Mouse (Mus musculus) MEL-GATA-1-ER (cell line): ENCODE measurements at regions not wholly inside any gene's neighbourhood (a gene's known extent, or its start where the extent isn't known, plus 50 kb on each side); places are given as distances from the start of the nearest gene placed in this dataset.

Source experiments
- DNase-seq: peaks from one replicate; pipeline ENCODE4 v3.0.0-alpha.2; 2012; ENCODE audit warnings: low read depth; ENCODE audit errors: extremely low read depth

DNA sequence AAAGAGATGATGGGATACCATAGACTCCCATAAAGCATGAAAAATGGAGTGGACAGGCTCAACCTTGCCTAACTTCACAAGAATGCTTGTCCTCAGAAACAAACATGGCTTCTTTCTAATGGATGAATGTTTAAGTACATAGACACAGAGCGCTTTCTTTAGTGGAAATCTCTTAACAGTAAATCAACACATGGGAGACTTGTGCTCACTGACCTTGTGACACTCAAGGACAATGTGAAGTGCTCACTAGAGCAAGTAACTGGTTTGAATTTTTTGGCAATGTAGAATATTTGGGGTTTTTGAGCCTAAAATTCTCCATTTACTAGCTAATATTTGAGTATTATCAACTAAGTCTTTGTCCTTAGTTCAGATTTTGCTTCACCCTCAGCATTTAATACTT lies 88.0 kb downstream of the Tent5c start:
- DNase-seq = no peak

DNA sequence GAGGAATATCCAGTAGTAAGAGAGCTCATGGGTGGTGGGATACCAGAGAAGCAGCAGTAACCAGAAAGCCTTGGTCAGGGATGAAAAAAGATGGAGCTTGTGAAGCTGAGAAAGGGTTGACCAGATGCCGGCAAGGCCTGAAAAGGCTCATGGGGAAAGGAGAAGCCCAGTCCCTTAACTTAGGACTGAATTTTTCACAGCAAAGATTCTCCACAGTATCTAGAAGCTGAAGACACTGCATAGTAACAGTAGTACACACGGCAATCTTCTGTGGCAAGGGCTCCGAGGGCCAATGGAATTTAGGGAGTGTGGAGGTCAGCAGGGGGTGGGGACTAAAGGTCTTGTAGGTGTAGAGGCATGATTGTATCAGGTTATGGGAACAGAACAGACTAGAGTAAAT lies 91.6 kb downstream of the Tent5c start:
- DNase-seq = no peak

DNA sequence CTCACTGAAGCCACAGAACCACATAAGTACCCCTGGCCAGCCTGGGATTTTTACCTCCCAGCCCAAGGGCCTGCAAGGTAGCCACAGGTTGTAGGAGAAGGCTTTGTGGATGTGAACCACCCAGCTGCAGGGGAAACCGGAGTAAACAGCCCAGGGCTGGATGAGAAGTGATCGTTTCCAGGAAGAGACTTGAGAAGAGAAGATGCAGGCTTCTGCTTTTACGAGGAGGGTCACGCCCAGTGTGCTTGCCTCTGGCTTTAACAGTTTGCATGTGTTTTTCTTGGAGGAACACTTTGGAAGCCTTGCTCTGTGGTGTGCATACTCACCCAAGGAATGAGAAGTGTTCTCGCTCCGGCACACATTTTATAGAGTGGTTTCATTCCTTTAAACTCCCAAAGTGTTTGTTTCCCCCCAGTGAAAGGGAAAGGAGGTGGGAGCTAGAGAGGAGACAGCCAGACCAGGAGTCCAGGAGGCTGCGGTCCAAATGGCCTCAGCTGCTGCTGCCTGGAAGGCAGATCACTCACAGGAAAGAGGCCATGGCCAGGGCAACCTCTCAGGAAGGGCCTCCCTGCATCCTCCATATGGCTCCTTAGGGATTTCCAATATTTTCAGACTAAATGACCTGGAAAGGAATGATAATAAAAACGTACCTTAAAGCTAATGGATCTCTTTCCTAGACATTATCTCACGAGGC lies 94.1 kb downstream of the Tent5c start:
- DNase-seq = no peak

DNA sequence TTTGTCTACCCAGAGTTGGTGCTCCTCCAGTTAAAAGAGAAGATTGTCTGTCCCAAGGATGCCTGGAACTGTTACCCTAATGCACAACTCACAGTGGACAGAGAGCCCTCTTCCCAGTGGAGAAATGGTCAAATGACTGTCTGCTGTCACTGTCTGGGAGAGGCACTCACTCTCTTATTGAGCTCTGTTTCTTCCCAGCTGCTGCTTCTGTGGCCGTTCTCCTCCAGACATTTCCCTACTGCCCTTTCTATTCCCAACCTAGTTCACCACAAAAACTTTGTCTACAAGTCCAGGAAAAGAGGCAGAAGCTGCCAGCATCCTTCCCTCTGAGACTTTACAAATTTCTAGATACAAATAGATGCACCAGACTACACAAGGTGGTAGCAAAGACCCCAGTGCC lies 95.2 kb downstream of the Tent5c start:
- DNase-seq = no peak

DNA sequence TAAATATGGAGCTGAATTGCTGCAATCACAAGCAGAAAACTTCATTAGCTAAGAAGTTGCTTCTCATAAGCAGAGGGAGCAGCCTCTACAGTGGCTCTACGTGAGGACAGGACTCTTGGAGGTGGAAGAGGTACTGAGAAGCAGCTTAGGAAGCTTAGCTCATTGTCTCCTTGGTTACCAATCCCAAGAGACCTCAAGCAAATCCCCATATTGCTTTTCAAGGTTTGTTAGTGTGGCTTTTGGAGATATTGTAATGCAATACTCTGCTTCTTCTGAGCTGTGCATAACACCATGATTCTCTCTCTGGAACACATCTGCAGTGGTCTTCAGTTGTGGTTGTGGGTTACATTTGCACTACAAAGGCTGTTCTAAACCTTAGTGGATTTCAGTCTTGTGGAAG lies 106.9 kb downstream of the Tent5c start:
- no peak for DNase-seq

DNA sequence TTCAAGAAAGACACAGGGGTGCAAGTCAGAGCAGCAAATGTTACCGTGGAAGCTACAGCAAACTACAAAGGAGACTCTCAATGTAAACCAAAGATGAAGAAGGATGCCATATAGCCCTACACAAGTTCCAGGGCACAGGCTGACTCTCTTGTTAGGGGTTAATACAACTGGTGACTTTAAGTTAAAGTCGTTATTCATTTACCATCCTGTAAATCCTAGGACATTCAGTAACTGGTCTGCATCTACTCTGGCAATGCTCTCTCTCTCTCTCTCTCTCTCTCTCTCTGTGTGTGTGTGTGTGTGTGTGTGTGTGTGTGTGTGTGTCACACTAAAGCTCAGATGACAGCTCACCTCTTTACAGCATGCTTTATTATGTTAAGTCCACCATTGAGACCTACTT lies 107.8 kb downstream of the Tent5c start:
- no peak for DNase-seq

DNA sequence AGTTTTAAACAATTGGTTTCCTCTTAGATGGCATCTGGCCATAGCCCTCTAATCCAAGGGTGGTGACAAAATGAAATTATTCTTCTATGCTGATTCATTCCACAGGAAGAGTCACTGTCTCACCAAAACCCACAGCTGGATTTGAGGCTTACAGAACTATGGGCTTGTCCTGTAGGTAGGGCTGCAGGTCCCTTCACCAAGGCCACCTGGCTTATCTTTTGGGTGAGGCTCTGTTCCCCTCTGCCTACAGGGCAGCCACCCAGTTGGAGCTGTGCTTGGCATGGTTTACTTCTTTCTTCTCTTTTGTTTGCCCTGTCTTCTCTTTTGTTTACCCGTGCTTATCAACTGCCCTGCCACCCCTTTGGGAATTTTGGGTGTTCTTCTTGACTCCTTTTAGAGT lies 113.0 kb downstream of the Tent5c start:
- DNase-seq = no peak

DNA sequence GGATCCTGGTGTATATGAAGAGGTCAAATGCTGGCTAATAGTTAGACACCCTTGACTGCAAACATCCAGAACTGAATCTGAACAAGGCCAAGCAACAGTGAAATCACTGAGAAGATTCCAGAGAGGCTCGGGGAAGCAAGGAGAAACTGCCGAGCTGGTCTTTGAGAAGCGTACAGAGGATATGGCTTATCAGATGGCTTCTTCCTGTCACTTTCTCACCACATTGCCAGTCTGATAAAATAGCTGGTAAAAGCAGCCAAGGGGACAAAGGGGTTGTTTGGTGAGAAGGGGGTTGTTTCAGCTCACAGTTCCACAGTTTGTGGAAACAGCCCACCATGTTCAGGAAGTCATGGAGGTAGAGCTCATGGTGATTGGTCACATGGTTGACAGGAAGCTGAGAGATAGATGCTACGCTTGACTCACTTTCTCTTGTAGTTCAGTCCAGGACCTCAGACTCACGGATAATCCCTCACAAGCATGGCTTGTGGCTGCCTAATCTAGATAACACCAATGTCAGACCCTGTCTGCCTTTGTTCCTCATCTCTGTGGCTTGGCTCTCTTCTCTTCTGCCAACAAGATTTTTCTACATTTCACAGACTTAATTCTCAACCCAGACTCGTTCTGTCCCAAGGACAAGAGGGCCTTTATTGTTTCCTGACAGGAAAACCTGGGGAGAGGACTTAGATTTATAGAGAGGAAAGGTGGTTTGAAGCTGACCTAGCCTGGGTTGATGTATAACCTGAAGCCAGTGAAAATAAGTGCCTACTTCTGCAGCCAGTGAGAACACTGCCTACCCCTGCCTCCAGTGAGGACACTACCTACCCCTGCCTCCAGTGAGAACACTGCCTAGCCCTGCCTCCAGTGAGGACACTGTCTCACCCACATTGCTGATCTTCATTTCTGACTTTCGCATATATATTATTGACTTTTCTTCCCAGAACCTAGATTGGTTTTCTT lies 122.0 kb downstream of the Tent5c start:
- peak; percentile 93 for DNase-seq

DNA sequence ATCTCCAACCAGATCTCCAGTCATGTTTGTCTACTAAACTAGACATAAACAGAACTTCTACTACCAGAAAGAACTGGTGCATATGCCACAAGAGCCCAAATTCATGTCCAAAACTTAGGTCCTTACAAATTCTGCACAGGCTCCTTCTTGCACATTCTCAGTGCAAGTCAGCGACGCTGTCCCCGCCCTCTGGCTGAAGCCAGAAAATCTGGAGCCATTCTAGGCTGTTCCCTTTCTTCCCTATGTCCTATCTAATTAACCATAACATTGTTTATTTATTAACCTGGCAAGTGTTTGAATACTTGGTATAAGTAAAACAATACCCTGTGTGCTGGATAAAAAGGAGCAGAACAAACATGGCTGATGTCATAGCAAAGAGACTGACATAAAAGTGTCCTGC lies 122.7 kb downstream of the Tent5c start:
- DNase-seq = no peak

DNA sequence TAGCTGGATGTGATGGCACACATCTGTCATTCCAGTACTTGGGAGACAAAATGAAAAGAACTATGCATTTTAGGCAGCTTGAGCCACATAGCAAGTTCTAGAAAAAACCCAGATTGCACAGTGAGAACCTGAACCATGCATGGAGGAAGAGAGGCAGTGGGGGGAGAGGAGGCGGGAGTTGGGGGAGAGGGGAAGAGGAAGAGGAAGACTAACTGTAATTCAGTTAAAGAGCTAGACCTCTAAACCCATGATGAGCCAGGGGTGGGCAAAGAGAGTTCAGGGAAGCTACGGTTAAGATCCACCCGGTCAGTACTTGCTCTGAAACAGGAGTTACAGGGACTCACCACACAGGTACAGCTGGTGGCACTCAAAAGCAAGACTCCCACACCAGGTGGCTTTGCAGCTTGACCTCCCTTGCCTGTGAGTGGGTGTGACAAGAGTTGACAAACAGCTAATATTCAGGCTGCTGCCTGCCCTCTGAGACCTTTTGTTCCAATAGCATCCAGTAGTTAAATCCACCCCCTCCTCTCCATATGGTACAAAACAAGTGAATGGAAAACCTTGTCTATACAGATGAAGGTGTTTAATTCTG lies 123.7 kb downstream of the Tent5c start:
- no peak for DNase-seq

DNA sequence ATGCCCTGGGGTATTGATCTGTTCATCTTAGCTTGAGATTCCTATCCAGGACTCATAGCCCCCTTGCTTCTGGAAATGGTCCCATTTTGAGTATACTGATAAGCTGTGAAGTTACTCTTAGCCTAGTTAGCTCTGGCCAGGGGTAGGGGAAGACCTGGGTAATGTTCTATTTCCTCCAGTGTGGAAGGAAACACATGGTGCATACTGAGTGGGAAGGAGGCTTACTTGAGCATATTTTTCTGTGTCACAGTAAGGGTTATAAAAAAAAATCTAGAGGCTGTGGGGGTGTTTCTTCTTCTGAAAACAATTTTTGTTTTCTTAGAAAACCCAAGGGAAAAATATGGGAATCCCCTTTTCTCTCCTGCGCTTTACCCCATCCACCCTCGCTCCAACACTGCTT lies 124.4 kb downstream of the Tent5c start:
- no peak for DNase-seq

DNA sequence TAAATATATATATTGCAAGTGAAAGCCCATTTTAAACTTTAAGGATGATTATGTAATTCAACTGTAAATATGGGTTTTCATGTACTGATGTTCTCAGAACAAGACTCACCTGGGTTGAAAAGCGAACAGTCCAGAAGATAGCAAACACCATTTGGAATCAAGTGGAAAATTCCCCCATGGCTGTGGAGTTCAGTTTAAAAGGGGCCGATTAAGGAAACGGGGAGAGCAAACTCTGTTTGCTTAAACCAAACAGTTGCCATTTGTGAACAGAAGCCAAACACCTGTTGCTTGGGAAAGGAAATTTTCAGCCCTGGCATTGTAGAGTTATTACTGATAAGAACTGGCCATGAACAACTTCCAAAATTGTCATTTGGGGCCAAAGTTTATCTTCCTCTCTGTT lies 126.1 kb downstream of the Tent5c start:
- no peak for DNase-seq

DNA sequence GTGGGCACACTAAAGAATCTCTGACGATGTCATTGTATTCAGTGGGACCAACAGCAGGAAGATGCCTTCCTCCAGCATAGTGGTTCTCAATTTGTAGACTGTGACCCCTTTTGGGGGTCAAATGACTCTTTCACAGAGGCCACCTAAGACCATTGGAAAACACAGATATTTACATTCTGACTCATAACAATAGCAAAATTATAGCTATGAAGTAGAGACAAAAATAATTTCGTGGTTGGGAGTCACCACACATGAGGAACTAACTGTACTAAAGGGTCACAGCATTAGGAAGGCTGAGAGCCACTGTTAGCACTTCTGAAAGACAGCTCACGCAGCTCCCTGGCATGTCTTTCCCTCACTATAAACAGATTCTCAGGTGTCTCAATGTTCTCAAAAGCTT lies 129.1 kb downstream of the Tent5c start:
- no peak for DNase-seq

DNA sequence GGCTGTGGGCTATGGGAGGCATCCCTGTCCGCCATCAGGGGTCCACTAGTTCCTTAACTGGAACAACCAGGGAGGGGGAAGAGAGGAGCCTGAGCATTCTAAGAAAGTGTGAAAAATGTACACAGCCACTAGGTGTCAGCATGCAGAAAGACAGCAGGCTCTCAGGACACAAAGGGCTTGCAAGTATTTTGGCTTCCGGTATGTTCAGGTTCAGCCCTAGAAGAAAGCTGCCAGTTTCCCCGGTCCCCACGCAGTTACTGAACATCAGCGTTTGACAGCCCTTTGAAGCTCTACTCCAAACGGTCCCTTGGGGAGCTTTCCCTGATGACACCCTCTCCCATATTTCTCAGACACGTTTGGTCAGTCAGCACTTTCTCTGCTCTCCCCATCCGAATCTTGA lies 130.1 kb downstream of the Tent5c start:
- DNase-seq = peak; percentile 90

DNA sequence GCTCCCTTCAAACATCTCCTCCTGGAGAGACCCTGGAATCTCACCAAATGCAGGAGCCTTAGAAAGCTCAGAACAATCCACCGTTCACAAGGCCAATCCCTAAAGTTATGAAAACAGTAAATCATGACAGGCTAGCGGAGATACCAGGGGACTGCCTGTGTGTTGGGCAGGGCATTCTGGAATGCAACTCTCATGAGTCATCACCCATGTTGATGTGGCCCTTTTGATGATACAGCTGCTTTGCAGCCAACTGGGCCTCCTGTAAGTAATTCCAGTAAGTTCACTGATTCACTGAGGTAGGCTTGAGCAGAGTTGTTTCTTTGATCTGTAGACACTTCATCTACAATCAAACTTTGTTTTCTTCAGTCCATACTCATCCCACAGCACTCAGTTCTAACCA lies 155.6 kb downstream of the Tent5c start:
- DNase-seq = no peak

DNA sequence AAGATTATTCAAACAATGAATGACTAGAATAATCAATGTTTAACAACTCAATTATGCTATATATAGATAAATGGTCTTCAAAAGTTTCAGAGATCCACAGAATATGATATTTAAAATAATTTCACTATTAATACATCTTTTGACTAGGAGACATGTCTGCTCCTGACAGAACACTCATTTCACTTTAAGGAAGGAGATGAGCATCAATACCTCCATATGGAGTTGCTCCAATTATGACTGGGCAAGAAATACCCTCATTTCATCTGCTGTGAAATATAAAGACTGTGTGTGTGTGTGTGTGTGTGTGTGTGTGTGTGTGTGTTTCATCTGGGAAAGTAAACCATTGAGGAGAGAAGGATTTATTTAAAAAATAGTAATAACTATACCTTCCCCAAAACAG lies 156.2 kb upstream of the Wdr3 start:
- DNase-seq = no peak

DNA sequence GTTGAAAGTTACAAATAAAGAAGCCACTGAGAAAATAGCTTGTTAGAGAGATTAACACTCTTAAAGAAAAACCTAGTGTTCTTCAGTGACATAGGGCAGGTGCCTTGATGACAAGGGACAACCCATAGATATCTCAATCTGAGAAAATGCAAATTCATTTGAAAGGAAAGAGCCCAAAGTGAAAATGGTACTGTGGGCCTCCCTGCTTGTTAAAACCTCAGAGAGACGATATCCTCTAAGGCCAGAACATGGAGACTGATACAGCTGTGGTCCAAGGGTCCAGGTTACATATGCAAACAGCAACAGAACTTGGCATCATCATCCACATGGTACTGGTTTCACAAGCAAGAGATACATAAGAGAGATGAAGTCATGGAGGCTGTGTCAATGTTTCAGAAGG lies 125.6 kb upstream of the Wdr3 start:
- DNase-seq = no peak

DNA sequence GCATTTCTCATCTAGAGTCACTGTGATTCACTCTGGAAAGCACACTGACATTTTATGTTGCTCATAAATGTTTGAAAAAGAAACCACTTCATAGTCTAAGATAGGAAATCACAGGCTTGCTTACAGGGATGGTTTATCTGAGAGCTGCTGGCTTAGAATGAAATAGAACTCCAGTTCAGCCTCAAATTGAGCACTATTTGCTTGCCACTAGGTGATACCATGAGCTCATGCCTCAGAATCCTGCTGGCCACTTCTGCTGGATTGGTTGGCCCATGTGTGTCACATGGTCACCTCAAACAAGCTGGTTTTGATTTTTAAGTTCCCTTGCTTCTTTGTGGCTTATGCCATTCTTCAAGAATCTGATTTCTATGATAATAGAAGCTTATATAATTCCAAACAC lies 104.8 kb upstream of the Wdr3 start:
- no peak for DNase-seq

DNA sequence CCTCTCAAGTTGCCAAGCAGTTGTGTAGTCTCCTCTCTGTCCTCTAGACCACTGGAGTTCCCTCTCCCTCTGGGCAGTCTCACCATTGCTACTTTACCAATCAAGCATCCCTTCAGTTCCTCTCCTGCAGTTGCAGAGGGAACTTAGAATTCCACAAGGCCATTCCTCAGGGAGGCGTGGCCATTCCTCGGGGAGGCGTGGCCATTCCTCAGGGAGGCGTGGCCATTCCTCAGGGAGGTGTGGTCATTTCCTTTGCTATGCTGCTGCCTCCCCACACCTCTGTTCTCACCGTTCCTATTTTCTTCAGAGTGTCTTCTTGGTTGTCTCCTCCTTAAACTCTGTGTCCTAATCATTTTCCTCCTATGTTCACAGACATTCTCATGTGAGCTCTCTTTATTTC lies 102.8 kb upstream of the Wdr3 start:
- DNase-seq = no peak
